Mouse (Mus musculus): ENCODE measurements at regions not wholly inside any gene's neighbourhood (a gene's known extent, or its start where the extent isn't known, plus 50 kb on each side); places are given as distances from the start of the nearest gene placed in this dataset.

- Histone ChIP-seq H3K9ac (no peak overlapping the region), H3K4me2 (no peak overlapping the region), H3K27me3 (no peaks in the 10 kb centered on the region), H3K27ac (replicated peaks) (no peak overlapping the region), H3K4me1 (replicated peaks) (no peaks in the 10 kb centered on the region), H3K4me3 (no peak overlapping the region), H3K9me3 (no peaks in the 10 kb centered on the region), H3K36me3 (no peaks in the 10 kb centered on the region)
- WGBS: 69% methylated on average over 8 of the region's 8 CpGs
- no peak for ATAC-seq (ENCODE audit: low FRiP score, low read depth)
These were observed 220.1 kb downstream of the Elavl2 start for GRCm38 (mm10) chr4:91180241-91181096.

- Histone ChIP-seq H3K4me1 (replicated peaks) (no peaks in the 10 kb centered on the region), H3K36me3 (no peaks in the 10 kb centered on the region), H3K9me3 (no peaks in the 10 kb centered on the region), H3K4me2 (no peak overlapping the region), H3K9ac (no peak overlapping the region), H3K27ac (replicated peaks) (no peak overlapping the region), H3K27me3 (no peaks in the 10 kb centered on the region), H3K4me3 (no peak overlapping the region)
- WGBS: 62% methylated on average over 11 of the region's 11 CpGs
- 0 out of 2 replicates have a peak, but pooled peaks have one; percentile 23 for ATAC-seq (ENCODE audit: low FRiP score, low read depth)
These were observed 236.1 kb downstream of the Elavl2 start for GRCm38 (mm10) chr4:91164280-91165121.

- Histone ChIP-seq H3K36me3 (no peaks in the 10 kb centered on the region), H3K4me1 (replicated peaks) (no peaks in the 10 kb centered on the region), H3K4me3 (no peak overlapping the region), H3K27me3 (no peaks in the 10 kb centered on the region), H3K9me3 (no peaks in the 10 kb centered on the region), H3K4me2 (no peak overlapping the region), H3K9ac (no peak overlapping the region), H3K27ac (replicated peaks) (no peak overlapping the region)
- ATAC-seq (ENCODE audit: low FRiP score, low read depth): no peak
- WGBS: 75% methylated on average over 7 of the region's 7 CpGs
These were observed 243.5 kb downstream of the Elavl2 start for GRCm38 (mm10) chr4:91157047-91157446.

GRCm38 (mm10) chr4:91144666-91145065 lies 255.9 kb downstream of the Elavl2 start:
- Histone ChIP-seq H3K36me3 (no peaks in the 10 kb centered on the region), H3K4me3 (no peak overlapping the region), H3K4me1 (replicated peaks) (no peaks in the 10 kb centered on the region), H3K4me2 (no peak overlapping the region), H3K9ac (no peak overlapping the region), H3K27me3 (no peaks in the 10 kb centered on the region), H3K27ac (replicated peaks) (no peak overlapping the region), H3K9me3 (no peaks in the 10 kb centered on the region)
- WGBS: 87% methylated on average over 7 of the region's 7 CpGs
- ATAC-seq (ENCODE audit: low FRiP score, low read depth): no peak

GRCm38 (mm10) chr4:91143906-91144305 lies 256.7 kb downstream of the Elavl2 start:
- H3K36me3 ChIP-seq: no peaks in the 10 kb centered on the region
- no peak overlapping the region for H3K27ac ChIP-seq (replicated peaks)
- ATAC-seq (ENCODE audit: low FRiP score, low read depth): no peak
- no peaks in the 10 kb centered on the region for H3K27me3 ChIP-seq
- no peak overlapping the region for H3K4me2 ChIP-seq
- no peak overlapping the region for H3K4me3 ChIP-seq
- WGBS: 71% methylated on average over 5 of the region's 5 CpGs
- no peaks in the 10 kb centered on the region for H3K9me3 ChIP-seq
- no peaks in the 10 kb centered on the region for H3K4me1 ChIP-seq (replicated peaks)
- no peak overlapping the region for H3K9ac ChIP-seq

- Histone ChIP-seq H3K27ac (replicated peaks) (no peak overlapping the region), H3K4me2 (no peak overlapping the region), H3K4me3 (no peak overlapping the region), H3K4me1 (replicated peaks) (no peaks in the 10 kb centered on the region), H3K9ac (no peak overlapping the region), H3K9me3 (no peaks in the 10 kb centered on the region), H3K36me3 (no peaks in the 10 kb centered on the region), H3K27me3 (no peaks in the 10 kb centered on the region)
- WGBS: 77% methylated on average over 3 of the region's 3 CpGs
- no peak for ATAC-seq (ENCODE audit: low FRiP score, low read depth)
These were observed 265.3 kb downstream of the Elavl2 start for GRCm38 (mm10) chr4:91135327-91135726.

- WGBS: 83% methylated on average over 7 of the region's 7 CpGs
- no peak overlapping the region for H3K4me2 ChIP-seq
- H3K27ac ChIP-seq (replicated peaks): no peak overlapping the region
- no peak for ATAC-seq (ENCODE audit: low FRiP score, low read depth)
- no peaks in the 10 kb centered on the region for H3K27me3 ChIP-seq
- H3K36me3 ChIP-seq: no peaks in the 10 kb centered on the region
- no peak overlapping the region for H3K9ac ChIP-seq
- H3K4me3 ChIP-seq: no peak overlapping the region
- no peaks in the 10 kb centered on the region for H3K9me3 ChIP-seq
- H3K4me1 ChIP-seq (replicated peaks): no peaks in the 10 kb centered on the region
These were observed 268.3 kb downstream of the Elavl2 start for GRCm38 (mm10) chr4:91132266-91132665.

- no peaks in the 10 kb centered on the region for H3K9me3 ChIP-seq
- no peaks in the 10 kb centered on the region for H3K27me3 ChIP-seq
- no peak overlapping the region for H3K27ac ChIP-seq (replicated peaks)
- no peaks in the 10 kb centered on the region for H3K4me1 ChIP-seq (replicated peaks)
- no peak for ATAC-seq (ENCODE audit: low FRiP score, low read depth)
- no peak overlapping the region for H3K4me3 ChIP-seq
- 83% methylated on average over 4 of the region's 4 CpGs for WGBS
- no peak overlapping the region for H3K9ac ChIP-seq
- no peak overlapping the region for H3K4me2 ChIP-seq
- no peaks in the 10 kb centered on the region for H3K36me3 ChIP-seq
These were observed 280.3 kb downstream of the Elavl2 start for GRCm38 (mm10) chr4:91120277-91120676.

- Histone ChIP-seq H3K9ac (no peak overlapping the region), H3K36me3 (no peaks in the 10 kb centered on the region), H3K4me3 (no peak overlapping the region), H3K4me1 (replicated peaks) (peaks cover 4% of the 10 kb centered on the region; the same call in 1 of the 2 replicates), H3K27ac (replicated peaks) (no peak overlapping the region), H3K9me3 (no peaks in the 10 kb centered on the region), H3K27me3 (no peaks in the 10 kb centered on the region), H3K4me2 (no peak overlapping the region)
- ATAC-seq (ENCODE audit: low FRiP score, low read depth): no peak
- WGBS: 58% methylated on average over 5 of the region's 5 CpGs
These were observed 283.6 kb downstream of the Elavl2 start for GRCm38 (mm10) chr4:91116807-91117609.

- Histone ChIP-seq H3K9ac (no peak overlapping the region), H3K36me3 (no peaks in the 10 kb centered on the region), H3K4me1 (replicated peaks) (peaks cover 7% of the 10 kb centered on the region), H3K9me3 (no peaks in the 10 kb centered on the region), H3K4me3 (no peak overlapping the region), H3K27ac (replicated peaks) (no peak overlapping the region), H3K4me2 (no peak overlapping the region), H3K27me3 (no peaks in the 10 kb centered on the region)
- ATAC-seq (ENCODE audit: low FRiP score, low read depth): peak; percentile 69
- 65% methylated on average over 11 of the region's 11 CpGs for WGBS
These were observed 288.6 kb downstream of the Elavl2 start for GRCm38 (mm10) chr4:91111684-91112681.

- Histone ChIP-seq H3K9ac (no peak overlapping the region), H3K27me3 (no peaks in the 10 kb centered on the region), H3K9me3 (no peaks in the 10 kb centered on the region), H3K4me1 (replicated peaks) (no peaks in the 10 kb centered on the region), H3K36me3 (no peaks in the 10 kb centered on the region), H3K4me3 (no peak overlapping the region), H3K27ac (replicated peaks) (no peak overlapping the region), H3K4me2 (no peak overlapping the region)
- no peak; the same call in 1 of the 2 replicates for ATAC-seq (ENCODE audit: low FRiP score, low read depth)
These were observed 304.5 kb downstream of the Elavl2 start for GRCm38 (mm10) chr4:91096086-91096485.
